Mouse (Mus musculus) left cerebral cortex, postnatal 14 days (tissue): Measurements from ENCODE around the gene Bola1. TPM values are rescaled to one million over a fixed set of nuclear protein-coding genes. Genes with fewer than 3 reads are reported as not detected.
"Not testable (repeated sequence)": the region's sequence is repeated elsewhere in the genome, so short reads cannot be mapped to it uniquely, and the experiment has no call there.

ENCODE experiments used
- DNase-seq, 2 experiments: peaks; one replicate each; pipeline ENCODE4 v3.0.0; 2021 to 2022; ENCODE audit warnings: low spot score in 2 of 2, mixed read lengths in 1 of 2
- intact Hi-C: fragments of 180-260 bp; cut with DNase I; formaldehyde crosslinking; loops from one replicate; pipeline ENCODE4 v1.15.1; 2025
- long read RNA-seq, 2 experiments: library from polyadenylated mRNA; stranded (forward); transcript quantifications; one replicate each; pipeline ENCODE4 v2.0.0; 2021
- total RNA-seq, 2 experiments: library from RNA; stranded (reverse); gene quantifications; 2 replicates each; pipeline ENCODE4 v1.2.3; 2021

The Bola1 gene
- 10 to 100 TPM; 16.8 to 17.6 TPM for total RNA-seq
- long read RNA-seq, experiment 1, transcript Bola1-201 (2 exons, 729 nt): major isoform, 9 of 13 reads
- long read RNA-seq, experiment 1, partial matches to known transcripts: 0 of 13 reads
- long read RNA-seq, experiment 1, other reads (novel, unspliced or antisense): 4 of 13 reads
- long read RNA-seq, experiment 2, transcript Bola1-201 (2 exons, 729 nt): major isoform, 10 of 13 reads
- long read RNA-seq, experiment 2, partial matches to known transcripts: 0 of 13 reads
- long read RNA-seq, experiment 2, other reads (novel, unspliced or antisense): 3 of 13 reads

GRCm38 (mm10) chr3:96219661-96220130 lies at the start of gene Bola1, which contains the start of gene Hist2h2ab:
Gene Bola1, minus strand, starts transcription at chr3:96219709.
Gene Hist2h2ab, plus strand, starts transcription at chr3:96219865.
- intact Hi-C loops: loop anchor here (10.0 kb wide), 1 partner anchor 155 kb away; no protein-coding TSS in a partner anchor
- peak; percentile 71 to 92 for DNase-seq

GRCm38 (mm10) chr3:96268776-96269378 lies 49.4 kb upstream of the Bola1 start:
- DNase-seq, intact Hi-C loops: not testable (repeated sequence)

GRCm38 (mm10) chr3:96268051-96268775 lies 48.7 kb upstream of the Bola1 start, which contains the start of gene Hist2h3b:
Gene Hist2h3b, plus strand, starts transcription at chr3:96268654.
- peak; percentile 83 to 86 for DNase-seq
- intact Hi-C loops: no loop called here

- intact Hi-C loops: no loop called here
- no peak for DNase-seq
These were observed 48.0 kb upstream of the Bola1 start for GRCm38 (mm10) chr3:96267541-96267940.

- intact Hi-C loops: no loop called here
- no peak for DNase-seq
These were observed 46.7 kb upstream of the Bola1 start for GRCm38 (mm10) chr3:96266132-96266710.

- intact Hi-C loops: no loop called here
- no peak for DNase-seq
These were observed 45.0 kb upstream of the Bola1 start for GRCm38 (mm10) chr3:96264404-96264949.

GRCm38 (mm10) chr3:96263558-96264403 lies 44.3 kb upstream of the Bola1 start:
- no peak for DNase-seq

GRCm38 (mm10) chr3:96262979-96263550 lies 43.6 kb upstream of the Bola1 start, which contains the start of gene Hist2h4:
Gene Hist2h4, minus strand, starts transcription at chr3:96263311.
- DNase-seq: peak; percentile 97 to 98
- intact Hi-C loops: no loop called here

More at GRCm38 (mm10) chr3:96263558-96264403, 44.3 kb upstream of the Bola1 start:
- intact Hi-C loops: no loop called here

GRCm38 (mm10) chr3:96262216-96262875 lies 42.8 kb upstream of the Bola1 start:
- intact Hi-C loops: no loop called here
- DNase-seq: peak; percentile 73 to 80

GRCm38 (mm10) chr3:96261623-96262022 lies 42.1 kb upstream of the Bola1 start:
- DNase-seq: no peak
- intact Hi-C loops: no loop called here

GRCm38 (mm10) chr3:96260220-96260619 lies 40.7 kb upstream of the Bola1 start:
- intact Hi-C loops: no loop called here
- peak in 1 of 2 experiments; percentile 56 for DNase-seq

- intact Hi-C loops: no loop called here
These were observed 37.7 kb upstream of the Bola1 start for GRCm38 (mm10) chr3:96257190-96257589.

GRCm38 (mm10) chr3:96255926-96256593 lies 36.6 kb upstream of the Bola1 start:
- intact Hi-C loops: no loop called here
- DNase-seq: no peak

More at GRCm38 (mm10) chr3:96257190-96257589, 37.7 kb upstream of the Bola1 start:
- no peak for DNase-seq

GRCm38 (mm10) chr3:96254683-96255355 lies 35.3 kb upstream of the Bola1 start:
- intact Hi-C loops: no loop called here
- no peak for DNase-seq

GRCm38 (mm10) chr3:96251787-96252186 lies 32.3 kb upstream of the Bola1 start:
- no peak for DNase-seq
- intact Hi-C loops: no loop called here

GRCm38 (mm10) chr3:96250890-96251289 lies 31.4 kb upstream of the Bola1 start:
- no peak for DNase-seq
- intact Hi-C loops: no loop called here

GRCm38 (mm10) chr3:96249034-96249345 lies 29.5 kb upstream of the Bola1 start:
- intact Hi-C loops: no loop called here
- no peak for DNase-seq
